Mouse (Mus musculus) thymus, adult 2 months (tissue): ENCODE data around the gene Uso1. TPM values are rescaled to one million over a fixed set of nuclear protein-coding genes. Genes with fewer than 3 reads are reported as not detected.

ENCODE experiments used
- DNase-seq: peaks from one replicate; pipeline ENCODE4 v3.0.0; 2021
- H3K27ac ChIP-seq: fragments of 200-500 bp; 2 replicates; pipeline ENCODE4 v1.5.1; 2012; ENCODE audit warnings: low read length, control low read depth; ENCODE audit not compliant: control insufficient read depth, insufficient read depth
- H3K27me3 ChIP-seq: fragments of 200-500 bp; 2 replicates; pipeline ENCODE4 v1.6.1; 2012; ENCODE audit warnings: mild to moderate bottlenecking, low read length, moderate library complexity, mixed read lengths; ENCODE audit not compliant: control insufficient read depth, insufficient read depth
- H3K36me3 ChIP-seq: fragments of 200-500 bp; 2 replicates; pipeline ENCODE4 v1.6.1; 2012; ENCODE audit warnings: mild to moderate bottlenecking, low read length, moderate library complexity; ENCODE audit not compliant: control insufficient read depth, insufficient read depth
- H3K4me1 ChIP-seq: fragments of 200-500 bp; replicated peaks from 2 replicates; pipeline ENCODE4 v1.6.1; 2012; ENCODE audit warnings: low read length; ENCODE audit not compliant: control insufficient read depth, insufficient read depth
- H3K4me3 ChIP-seq: fragments of 200-500 bp; 2 replicates; pipeline ENCODE4 v1.5.1; 2012; ENCODE audit warnings: mild to moderate bottlenecking, low read length, control low read depth, moderate library complexity; ENCODE audit not compliant: control insufficient read depth, insufficient read depth
- CTCF ChIP-seq: fragments of 200-500 bp; IDR thresholded peaks from 2 replicates; pipeline ENCODE4 v1.5.1; 2012; ENCODE audit warnings: mild to moderate bottlenecking, control low read depth, low read length, moderate library complexity, borderline replicate concordance; ENCODE audit not compliant: control insufficient read depth, poor library complexity, insufficient read depth; ENCODE audit errors: extremely low read depth
- POLR2A ChIP-seq: fragments of 200-500 bp; IDR thresholded peaks from 2 replicates; pipeline ENCODE4 v1.6.1; 2012; ENCODE audit warnings: mild to moderate bottlenecking, low read length, control low read depth, moderate library complexity; ENCODE audit not compliant: control insufficient read depth, poor library complexity, insufficient read depth; ENCODE audit errors: extremely low read depth
- WGBS: fragments of 180-500 bp; shearing (Covaris S2); methylation state at CpG from one replicate; pipeline ENCODE4 v1.1.7; 2018; 5-methylcytosine and 5-hydroxymethylcytosine counted together
- polyA plus RNA-seq: library from polyadenylated mRNA; depleted of rRNA; stranded (reverse); fragments of >200 nt; gene quantifications from 2 replicates; pipeline ENCODE4 v1.2.3, GENCODE M21; 2012

Uso1 gene
- polyA plus RNA-seq, 1 experiment, result 25.4 TPM

DNA sequence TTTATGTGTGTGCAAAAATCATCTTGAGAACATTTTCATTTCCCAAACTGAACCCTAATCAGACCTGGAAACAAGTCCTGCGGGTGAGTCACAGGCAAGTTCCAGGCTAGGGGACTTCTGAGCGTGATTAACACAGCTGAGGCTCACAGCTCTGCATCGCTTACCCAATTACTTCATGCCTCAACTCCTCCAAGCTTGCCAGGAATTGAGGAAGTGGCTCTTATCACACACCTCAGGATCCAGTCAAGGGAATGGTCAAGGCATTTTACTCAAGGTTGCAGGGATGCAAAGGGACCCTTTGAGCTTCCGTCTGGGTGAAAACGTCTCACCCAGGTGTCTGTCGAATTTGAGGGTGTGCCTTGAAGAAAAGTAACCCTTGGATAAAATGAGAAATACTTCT, 82.1 kb downstream of the Uso1 start:
- Histone ChIP-seq H3K27ac (no peak overlapping the region), H3K4me3 (no peak overlapping the region), H3K4me1 (no peaks in the 10 kb centered on the region), H3K27me3 (no peaks in the 10 kb centered on the region), H3K36me3 (no peaks in the 10 kb centered on the region)
- 79% methylated on average over 6 of the region's 6 CpGs for WGBS
- TF ChIP-seq CTCF, result no peak
- TF ChIP-seq POLR2A, result no peak
- DNase-seq, result no peak

DNA sequence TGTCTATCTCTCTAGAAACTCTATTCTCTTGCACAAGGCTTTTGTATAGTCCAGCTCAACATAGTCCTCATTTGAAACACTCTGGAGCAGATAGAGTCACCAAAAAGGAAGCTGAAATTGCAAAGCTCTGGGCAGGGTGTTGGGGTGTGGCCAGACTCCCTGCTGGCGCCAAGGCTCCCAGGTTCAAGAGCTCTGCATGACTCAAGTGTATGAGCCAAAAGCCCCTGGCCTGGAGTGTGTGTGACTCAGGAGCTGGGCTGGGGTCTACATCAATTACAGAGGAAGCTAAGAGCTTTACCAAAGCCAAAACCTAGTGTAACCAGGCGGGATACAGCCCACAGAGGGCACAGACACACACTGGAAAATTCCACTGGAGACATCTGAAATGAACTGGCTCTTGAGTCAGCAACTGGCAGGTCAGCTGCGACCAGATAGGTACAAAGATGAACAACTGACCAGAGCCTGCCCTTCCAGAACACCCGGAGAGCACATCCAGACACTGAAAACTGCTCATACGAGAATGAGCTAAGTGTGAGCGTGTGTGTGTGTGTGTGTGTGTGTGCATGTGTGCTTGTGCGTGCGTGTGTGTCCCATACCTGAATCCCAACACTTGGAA, 82.7 kb downstream of the Uso1 start:
- no peak for TF ChIP-seq POLR2A
- no peak overlapping the region for H3K27ac ChIP-seq
- no peaks in the 10 kb centered on the region for H3K36me3 ChIP-seq
- no peaks in the 10 kb centered on the region for H3K4me1 ChIP-seq
- 91% methylated on average over 8 of the region's 8 CpGs for WGBS
- no peaks in the 10 kb centered on the region for H3K27me3 ChIP-seq
- no peak overlapping the region for H3K4me3 ChIP-seq
- no peak for DNase-seq

DNA sequence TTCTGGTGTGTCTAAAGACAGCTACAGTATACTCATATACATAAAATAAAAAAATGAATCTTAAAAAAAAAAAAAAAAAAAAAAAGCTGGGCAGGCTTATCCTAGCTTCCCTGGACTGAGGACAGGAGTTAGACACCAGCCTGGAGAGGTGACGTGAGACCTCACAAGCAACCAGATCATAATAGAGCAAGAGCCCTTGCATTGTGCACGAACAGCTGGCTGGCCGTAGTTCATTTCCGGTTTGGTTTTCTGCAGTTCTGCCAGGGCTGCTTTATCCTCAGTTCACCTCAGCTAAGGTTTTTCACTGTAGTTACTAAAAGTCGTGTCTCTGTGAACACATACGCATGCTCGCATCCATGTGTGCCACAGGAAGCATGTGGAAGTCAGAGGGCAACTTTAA, 90.0 kb downstream of the Uso1 start:
- 57% methylated on average over 7 of the region's 7 CpGs for WGBS
- no peak for DNase-seq
- H3K4me1 ChIP-seq, result peaks cover 16% of the 10 kb centered on the region
- H3K27ac ChIP-seq, result peak overlapping the region; percentile 65; the same call in 1 of the 2 replicates
- TF ChIP-seq POLR2A, result no peak
- TF ChIP-seq CTCF, result no peak
- H3K4me3 ChIP-seq, result no peak overlapping the region
- H3K36me3 ChIP-seq, result no peaks in the 10 kb centered on the region
- H3K27me3 ChIP-seq, result no peaks in the 10 kb centered on the region

DNA sequence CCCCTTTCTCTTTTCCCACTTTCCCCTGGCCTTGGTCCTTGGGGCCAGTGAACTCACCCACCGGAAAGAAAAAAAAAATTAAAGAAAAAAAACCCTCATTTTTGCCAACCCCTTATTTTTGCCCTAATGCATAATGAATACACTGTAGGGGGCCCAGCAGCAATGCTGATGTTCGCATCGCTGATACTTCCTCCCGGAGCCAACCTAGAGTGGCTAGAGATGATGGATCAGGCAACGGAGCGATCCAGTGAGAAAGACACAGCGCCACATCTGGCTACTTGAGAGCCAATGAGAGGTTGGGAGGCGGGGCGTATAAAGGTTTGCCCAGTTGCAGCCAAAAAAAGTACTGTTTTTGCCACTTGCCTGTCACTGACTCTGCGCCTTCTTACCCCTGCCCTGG, 91.0 kb downstream of the Uso1 start:
- H3K4me3 ChIP-seq, result no peak overlapping the region
- WGBS, result 72% methylated on average over 10 of the region's 10 CpGs
- DNase-seq, result no peak
- TF ChIP-seq POLR2A (no peak), CTCF (no peak)
- peaks cover 16% of the 10 kb centered on the region for H3K4me1 ChIP-seq
- no peaks in the 10 kb centered on the region for H3K36me3 ChIP-seq
- H3K27me3 ChIP-seq, result no peaks in the 10 kb centered on the region
- H3K27ac ChIP-seq, result peak overlapping the region; percentile 0; the same call in 1 of the 2 replicates

DNA sequence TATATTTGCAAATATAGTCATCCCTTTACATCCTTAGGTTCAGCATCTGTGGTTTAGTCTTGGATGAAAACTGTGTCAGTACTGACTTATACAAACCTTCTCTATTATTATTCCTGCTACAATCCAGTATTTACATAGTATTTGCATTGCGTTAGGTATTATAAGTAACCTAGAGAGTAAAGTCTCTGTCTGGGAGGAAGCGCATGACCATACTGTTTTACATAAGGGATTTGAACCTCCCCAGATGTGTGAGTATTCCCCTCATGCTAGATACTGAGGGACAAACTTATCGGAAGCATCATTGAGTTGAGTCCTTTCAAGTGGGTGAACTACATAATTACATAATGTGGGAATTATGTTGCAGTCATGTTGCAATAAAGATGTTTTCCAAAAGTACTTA, 91.8 kb downstream of the Uso1 start:
- Histone ChIP-seq H3K4me3 (no peak overlapping the region), H3K4me1 (peaks cover 16% of the 10 kb centered on the region), H3K27me3 (no peaks in the 10 kb centered on the region), H3K27ac (no peak overlapping the region), H3K36me3 (no peaks in the 10 kb centered on the region)
- TF ChIP-seq CTCF, result no peak
- DNase-seq, result no peak
- 95% methylated on average over 3 of the region's 3 CpGs for WGBS

DNA sequence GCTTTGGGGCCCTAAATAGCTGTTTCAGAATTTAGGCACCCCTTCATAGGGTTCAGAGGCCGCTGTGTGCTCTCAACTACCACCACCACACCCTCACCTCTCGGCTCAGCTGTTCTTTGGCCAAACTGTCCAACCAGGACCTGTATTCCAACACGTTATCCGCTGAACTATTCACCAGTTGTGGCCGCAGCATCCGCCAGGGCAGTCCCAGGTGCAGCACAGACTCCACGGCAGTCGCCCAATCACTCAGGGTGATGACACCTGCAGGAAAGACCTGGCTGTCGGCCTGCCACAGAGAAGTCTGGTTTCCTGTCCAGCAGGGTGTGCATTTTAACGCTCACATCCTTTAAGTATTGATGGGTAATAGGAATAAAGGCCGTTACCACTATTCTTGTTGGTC, 92.6 kb downstream of the Uso1 start:
- WGBS, result 57% methylated on average over 11 of the region's 11 CpGs
- H3K27ac ChIP-seq, result peak overlapping the region; percentile 41; the same call in 1 of the 2 replicates
- no peak for DNase-seq

DNA sequence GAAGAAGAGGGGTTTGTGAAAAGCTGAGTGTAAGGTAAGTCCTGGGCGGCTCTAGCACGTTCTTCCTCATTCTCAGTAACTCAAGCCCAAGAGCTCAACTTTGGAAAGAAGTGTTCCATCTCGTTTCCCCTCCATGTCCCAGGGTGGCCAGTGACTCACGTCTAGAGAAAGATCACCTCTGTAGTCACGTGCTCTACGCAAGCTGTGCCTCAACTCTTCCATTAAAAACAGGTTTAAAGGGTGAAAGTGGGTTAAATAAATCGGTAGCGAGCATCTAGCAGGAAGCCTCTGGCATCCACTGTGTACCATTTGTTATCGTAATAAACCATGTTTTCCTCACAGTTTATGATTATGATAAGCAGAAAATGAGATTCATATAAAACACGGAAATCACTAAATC, 94.1 kb downstream of the Uso1 start:
- Histone ChIP-seq H3K4me3 (no peak overlapping the region), H3K27me3 (no peaks in the 10 kb centered on the region), H3K27ac (no peak overlapping the region), H3K4me1 (peaks cover 22% of the 10 kb centered on the region), H3K36me3 (no peaks in the 10 kb centered on the region)
- DNase-seq, result no peak
- WGBS, result 89% methylated on average over 10 of the region's 10 CpGs
- TF ChIP-seq CTCF (no peak), POLR2A (no peak)

More for the DNA sequence above, 92.6 kb downstream of the Uso1 start:
- H3K4me1 ChIP-seq, result peaks cover 17% of the 10 kb centered on the region
- TF ChIP-seq POLR2A (no peak), CTCF (no peak)
- H3K4me3 ChIP-seq, result no peak overlapping the region
- no peaks in the 10 kb centered on the region for H3K27me3 ChIP-seq
- no peaks in the 10 kb centered on the region for H3K36me3 ChIP-seq
